ENCODE assay signal across 28 mouse cellular contexts in genomic region chr12:8020931-8021330, GRCm38 (mm10). TPM values are rescaled to one million over a fixed set of nuclear protein-coding genes. Genes with fewer than 3 reads are reported as not detected.
DNase-seq lines count a peak whose midpoint lies in the region; ATAC-seq and TF ChIP-seq lines count a peak whose summit lies in the region.
"Had no signal": no experiment of that assay in that cellular context is flagged by ENCODE, and none has a peak within 500 bp of the region (broad histone marks: within the 10 kb centered on the region; RNA-seq: fewer than 3 reads in every experiment).

No protein-coding gene starts in this region.

- H3K9me3 ChIP-seq in heart, embryonic 10.5 days = no peaks in the 10 kb centered on the region
- no peaks in the 10 kb centered on the region for H3K9me3 ChIP-seq in lung, embryonic 14.5 days (ENCODE audit: low read depth, low read length)
- H3K9me3 ChIP-seq: forebrain, embryonic 13.5 days; heart, embryonic 12.5 days; limb, embryonic 10.5 days; limb, embryonic 15.5 days had no signal

- no peaks in the 10 kb centered on the region for H3K79me2 ChIP-seq in heart, adult 2 months (replicated peaks; ENCODE audit: control insufficient read depth, insufficient read depth, low read length)

- WGBS in heart, embryonic 10.5 days = 84% methylated on average over 1 of the region's 1 CpGs
- WGBS in heart, adult 2 months = 75% methylated on average over 1 of the region's 1 CpGs
- WGBS in lung, embryonic 14.5 days = 65% methylated on average over 1 of the region's 1 CpGs
- WGBS in lung, adult 2 months = 56% methylated on average over 1 of the region's 1 CpGs

- DNase-seq in heart, embryonic 10.5 days (ENCODE audit: low spot score) = peak; percentile 1
- DNase-seq in heart, adult 2 months = no peak
- DNase-seq in lung, embryonic 14.5 days = peak; percentile 7
- DNase-seq in lung, adult 2 months = no peak
- DNase-seq in NIH3T3 (ENCODE audit: low read depth) = peak; percentile 7
- peak; percentile 17 for DNase-seq in lung, postnatal 36 days
- no peak for DNase-seq in frontal cortex, postnatal 14 days (ENCODE audit: low spot score in 2 of 2)
- DNase-seq: adrenal gland, postnatal 36 days; cerebellum, adult 18-20 months; cerebellum, postnatal 14 days; gastrocnemius, postnatal 14 days; kidney, adult 9 months; kidney, postnatal 4 days; layer of hippocampus, postnatal 36 days; midbrain, embryonic 14.5 days; thymus, postnatal 4 days had no signal

- no peaks in the 10 kb centered on the region for H3K4me1 ChIP-seq in heart, embryonic 10.5 days
- H3K4me1 ChIP-seq in heart, adult 2 months (ENCODE audit: control insufficient read depth, insufficient read depth, low read length) = no peaks in the 10 kb centered on the region
- H3K4me1 ChIP-seq in lung, embryonic 14.5 days (ENCODE audit: insufficient read depth) = no peaks in the 10 kb centered on the region
- no peaks in the 10 kb centered on the region for H3K4me1 ChIP-seq in lung, adult 2 months (ENCODE audit: control insufficient read depth, insufficient read depth, low read length)
- H3K4me1 ChIP-seq: forebrain, embryonic 13.5 days; heart, embryonic 12.5 days; limb, embryonic 10.5 days; limb, embryonic 15.5 days had no signal

- H3K27ac ChIP-seq in heart, embryonic 10.5 days = no peak overlapping the region
- H3K27ac ChIP-seq in heart, adult 2 months = no peak overlapping the region
- no peak overlapping the region for H3K27ac ChIP-seq in lung, embryonic 14.5 days (ENCODE audit: low read depth)
- H3K27ac ChIP-seq: forebrain, embryonic 13.5 days; hindbrain, embryonic 14.5 days; limb, embryonic 10.5 days; limb, embryonic 15.5 days had no signal

- no peak overlapping the region for H3K4me3 ChIP-seq in heart, embryonic 10.5 days
- H3K4me3 ChIP-seq in heart, adult 2 months = no peak overlapping the region
- H3K4me3 ChIP-seq in lung, embryonic 14.5 days (ENCODE audit: low read depth, low read length) = no peak overlapping the region
- H3K4me3 ChIP-seq in lung, adult 2 months (replicated peaks; ENCODE audit: extremely low read depth, low read depth, low read length) = no peak overlapping the region
- H3K4me3 ChIP-seq: erythroblast, embryonic 14.5 days; forebrain, embryonic 13.5 days; heart, embryonic 12.5 days; limb, embryonic 10.5 days; limb, embryonic 15.5 days had no signal

- no peak for ATAC-seq in lung, embryonic 14.5 days (ENCODE audit: insufficient read depth)
- ATAC-seq: forebrain, embryonic 13.5 days; intestine, postnatal 0 days had no signal

- TF ChIP-seq EP300 in heart, adult 2 months (IDR thresholded peaks at IDR 0.05; ENCODE audit: insufficient read depth, low read depth, low read length) = no peak

- H3K27me3 ChIP-seq in heart, embryonic 10.5 days (ENCODE audit: insufficient read depth, poor library complexity, severe bottlenecking) = no peaks in the 10 kb centered on the region
- H3K27me3 ChIP-seq in heart, adult 2 months (ENCODE audit: control insufficient read depth, insufficient read depth, low read length) = no peaks in the 10 kb centered on the region
- no peaks in the 10 kb centered on the region for H3K27me3 ChIP-seq in lung, embryonic 14.5 days (ENCODE audit: insufficient read depth, low read length)
- H3K27me3 ChIP-seq: forebrain, embryonic 13.5 days; heart, embryonic 12.5 days; limb, embryonic 15.5 days had no signal

- intact Hi-C loops in heart, adult 2 months (cut with DNase I) = no loop called here

- TF ChIP-seq POLR2A in heart, adult 2 months (IDR thresholded peaks at IDR 0.05; ENCODE audit: insufficient read depth, low read depth, low read length) = no peak
- no peak for TF ChIP-seq POLR2A in lung, adult 2 months (IDR thresholded peaks at IDR 0.05; ENCODE audit: borderline replicate concordance, extremely low read depth, low read depth, low read length)

- no peak overlapping the region for H3K4me2 ChIP-seq in lung, embryonic 14.5 days
- H3K4me2 ChIP-seq: forebrain, embryonic 13.5 days; heart, embryonic 12.5 days; hindbrain, embryonic 14.5 days; limb, embryonic 15.5 days had no signal

- no peaks in the 10 kb centered on the region for H3K36me3 ChIP-seq in heart, embryonic 10.5 days
- no peaks in the 10 kb centered on the region for H3K36me3 ChIP-seq in heart, adult 2 months (ENCODE audit: control insufficient read depth, insufficient read depth, low read length)
- H3K36me3 ChIP-seq in lung, embryonic 14.5 days (ENCODE audit: insufficient read depth) = no peaks in the 10 kb centered on the region
- H3K36me3 ChIP-seq: heart, embryonic 12.5 days; limb, embryonic 10.5 days; limb, embryonic 15.5 days had no signal

- H3K9ac ChIP-seq in heart, adult 2 months (ENCODE audit: low read depth, low read length) = no peak overlapping the region
- H3K9ac ChIP-seq in lung, embryonic 14.5 days = no peak overlapping the region
- H3K9ac ChIP-seq: forebrain, embryonic 13.5 days; heart, embryonic 12.5 days; hindbrain, embryonic 14.5 days; limb, embryonic 15.5 days had no signal

- TF ChIP-seq CTCF in heart, adult 2 months (IDR thresholded peaks at IDR 0.05) = no peak
- no peak for TF ChIP-seq CTCF in lung, embryonic 14.5 days (IDR thresholded peaks at IDR 0.05; ENCODE audit: low read depth)
- TF ChIP-seq CTCF in lung, adult 2 months (IDR thresholded peaks at IDR 0.05; ENCODE audit: insufficient read depth, low read length) = no peak

RNA-seq across cellular contexts. Expression of gene Apob, which starts 43.5 kb away (rescaled TPM):
- 0.26 and 6.3 TPM in 2 replicates for polyA plus RNA-seq in heart, embryonic 10.5 days (2016; fragmentation: Nextera tagmentation; extraction: Ambion mirVana)
- total RNA-seq in heart, adult 2 months (2021) = not detected
- polyA plus RNA-seq in heart, adult 2 months (2012; rRNA removed) = 0.08 and 0.50 TPM in 2 replicates
- polyA plus RNA-seq in lung, embryonic 14.5 days (2014; fragmentation: Nextera tagmentation; extraction: Ambion mirVana) = 0.08 TPM in 1 of 2 replicates, not detected in the other
- polyA plus RNA-seq in lung, adult 2 months (2012; rRNA removed) = 0.16 and 0.32 TPM in 2 replicates
- total RNA-seq: granulocyte monocyte progenitor cell, adult 5-6 weeks; layer of hippocampus, adult 8-10 months; layer of hippocampus, postnatal 36 days; MEL; monocyte, adult 5-6 weeks had no signal
- polyA plus RNA-seq: forebrain, embryonic 13.5 days; heart, postnatal 0 days; midbrain, embryonic 14.5 days had no signal

Comparison
In these comparisons a context has a peak if more than half of its experiments do, and no peak if none do; other contexts are left out.
1. DNase-seq: peak in heart, embryonic 10.5 days (single experiment), lung, embryonic 14.5 days (single experiment), NIH3T3 (single experiment) and lung, postnatal 36 days (single experiment); none in heart, adult 2 months (0 of 2), lung, adult 2 months (single experiment) and frontal cortex, postnatal 14 days (0 of 2).